Mouse (Mus musculus) stomach, postnatal 0 days (tissue): ENCODE measurements around the gene Wipf2.

Experiments
- CTCF ChIP-seq: IDR thresholded peaks from 2 replicates; pipeline ENCODE4 v1.5.1; 2016; ENCODE audit warnings: antibody characterized with exemption, low read depth, mild to moderate bottlenecking, moderate library complexity
- EP300 ChIP-seq: optimal IDR thresholded peaks from 2 replicates; pipeline ENCODE3; 2016; ENCODE audit warnings: antibody characterized with exemption

- TF ChIP-seq CTCF (no peak), EP300 (no peak)
These were observed 89.3 kb downstream of the Wipf2 start for GRCm38 (mm10) chr11:98952736-98953135.
